Mouse (Mus musculus): ENCODE measurements around the gene 3110009E18Rik. TPM values are rescaled to one million over a fixed set of nuclear protein-coding genes. Genes with fewer than 3 reads are reported as not detected.
A peak's percentile ranks its signal among the peaks of the same experiment; 100 is the strongest.

Gene 3110009E18Rik
- polyA plus RNA-seq, 1 experiment, result 3.6 TPM

- WGBS, result 85% methylated on average over 9 of the region's 9 CpGs
- DNase-seq (ENCODE audit: low read depth, low spot score), result no peak
Measured at GRCm38 (mm10) chr1:120186655-120187054, 65.7 kb downstream of the 3110009E18Rik start.

- DNase-seq (ENCODE audit: low read depth, low spot score), result no peak
- 89% methylated on average over 7 of the region's 7 CpGs for WGBS
Measured at GRCm38 (mm10) chr1:120187059-120187458, 66.1 kb downstream of the 3110009E18Rik start.

- WGBS, result 89% methylated on average over 6 of the region's 6 CpGs
- no peak for DNase-seq (ENCODE audit: low read depth, low spot score)
Measured at GRCm38 (mm10) chr1:120189206-120189605, 68.2 kb downstream of the 3110009E18Rik start.

- 91% methylated on average over 2 of the region's 2 CpGs for WGBS
- DNase-seq (ENCODE audit: low read depth, low spot score), result no peak
Measured at GRCm38 (mm10) chr1:120190300-120190699, 69.3 kb downstream of the 3110009E18Rik start.

GRCm38 (mm10) chr1:120190946-120191345, 70.0 kb downstream of the 3110009E18Rik start:
- 66% methylated on average over 6 of the region's 6 CpGs for WGBS
- no peak for DNase-seq (ENCODE audit: low read depth, low spot score)

GRCm38 (mm10) chr1:120192321-120192720, 71.3 kb downstream of the 3110009E18Rik start:
- WGBS, result 56% methylated on average over 6 of the region's 6 CpGs
- no peak for DNase-seq (ENCODE audit: low read depth, low spot score)

GRCm38 (mm10) chr1:120193586-120193985, 72.6 kb downstream of the 3110009E18Rik start:
- 89% methylated on average over 10 of the region's 10 CpGs for WGBS

GRCm38 (mm10) chr1:120195947-120196346, 75.0 kb downstream of the 3110009E18Rik start:
- 41% methylated on average over 5 of the region's 5 CpGs for WGBS
- no peak for DNase-seq (ENCODE audit: low read depth, low spot score)

More at GRCm38 (mm10) chr1:120193586-120193985, 72.6 kb downstream of the 3110009E18Rik start:
- DNase-seq (ENCODE audit: low read depth, low spot score), result no peak

GRCm38 (mm10) chr1:120196724-120197123, 75.7 kb downstream of the 3110009E18Rik start:
- 91% methylated on average over 2 of the region's 2 CpGs for WGBS
- no peak for DNase-seq (ENCODE audit: low read depth, low spot score)

GRCm38 (mm10) chr1:120197189-120197588, 76.2 kb downstream of the 3110009E18Rik start:
- DNase-seq (ENCODE audit: low read depth, low spot score), result peak; percentile 14
- 9% methylated on average over 5 of the region's 5 CpGs for WGBS

- WGBS, result 69% methylated on average over 3 of the region's 3 CpGs
- no peak for DNase-seq (ENCODE audit: low read depth, low spot score)
Measured at GRCm38 (mm10) chr1:120198151-120198550, 77.2 kb downstream of the 3110009E18Rik start.

GRCm38 (mm10) chr1:120198942-120199341, 78.0 kb downstream of the 3110009E18Rik start:
- no peak for DNase-seq (ENCODE audit: low read depth, low spot score)
- 71% methylated on average over 4 of the region's 4 CpGs for WGBS

GRCm38 (mm10) chr1:120202542-120202941, 81.6 kb downstream of the 3110009E18Rik start:
- 53% methylated on average over 3 of the region's 3 CpGs for WGBS
- no peak for DNase-seq (ENCODE audit: low read depth, low spot score)

- 68% methylated on average over 5 of the region's 5 CpGs for WGBS
- DNase-seq (ENCODE audit: low read depth, low spot score), result no peak
Measured at GRCm38 (mm10) chr1:120203836-120204235, 82.8 kb downstream of the 3110009E18Rik start.

GRCm38 (mm10) chr1:120204834-120205233, 83.8 kb downstream of the 3110009E18Rik start:
- WGBS, result 52% methylated on average over 1 of the region's 1 CpGs
- DNase-seq (ENCODE audit: low read depth, low spot score), result no peak

GRCm38 (mm10) chr1:120207568-120207967, 86.6 kb downstream of the 3110009E18Rik start:
- WGBS, result 57% methylated on average over 6 of the region's 6 CpGs

GRCm38 (mm10) chr1:120208502-120209230, 87.7 kb downstream of the 3110009E18Rik start:
- no peak for DNase-seq (ENCODE audit: low read depth, low spot score)
- 83% methylated on average over 11 of the region's 11 CpGs for WGBS

More at GRCm38 (mm10) chr1:120207568-120207967, 86.6 kb downstream of the 3110009E18Rik start:
- DNase-seq (ENCODE audit: low read depth, low spot score), result no peak

- DNase-seq (ENCODE audit: low read depth, low spot score), result no peak
- WGBS, result 71% methylated on average over 6 of the region's 6 CpGs
Measured at GRCm38 (mm10) chr1:120220841-120221240, 99.9 kb downstream of the 3110009E18Rik start.

- no peak for DNase-seq (ENCODE audit: low read depth, low spot score)
- WGBS, result 44% methylated on average over 2 of the region's 2 CpGs
Measured at GRCm38 (mm10) chr1:120221285-120221684, 100.3 kb downstream of the 3110009E18Rik start.

- WGBS, result 67% methylated on average over 4 of the region's 4 CpGs
- no peak for DNase-seq (ENCODE audit: low read depth, low spot score)
Measured at GRCm38 (mm10) chr1:120223613-120224012, 102.6 kb downstream of the 3110009E18Rik start.

- no peak for DNase-seq (ENCODE audit: low read depth, low spot score)
- 74% methylated on average over 10 of the region's 10 CpGs for WGBS
Measured at GRCm38 (mm10) chr1:120229723-120230471, 108.9 kb downstream of the 3110009E18Rik start.
